17 mouse cellular contexts compared by ENCODE assay signal in genomic region chr3:117724521-117724920, GRCm38 (mm10).
A peak's percentile ranks its signal among the peaks of the same experiment; 100 is the strongest.
DNase-seq lines count a peak whose midpoint lies in the region; ATAC-seq and TF ChIP-seq lines count a peak whose summit lies in the region.
"Had no signal": no experiment of that assay in that cellular context is flagged by ENCODE, and none has a peak within 500 bp of the region (broad histone marks: within the 10 kb centered on the region; RNA-seq: fewer than 3 reads in every experiment).

No protein-coding gene starts in this region.

- POLR2A ChIA-PET in Patski (lab: Charles Lee) = no interaction called here

- CTCF ChIA-PET in Patski (lab: Charles Lee) = no interaction called here

- in situ Hi-C loops in Patski (cut with MboI; ENCODE audit: low pct_unique_long_range_greater_than_20kb) = no loop called here

- no peak for TF ChIP-seq CTCF in Patski (IDR thresholded peaks at IDR 0.05)

- ATAC-seq in Patski = no peak
- ATAC-seq: forebrain, embryonic 13.5 days; forebrain, embryonic 15.5 days; forebrain, postnatal 0 days had no signal

- no peaks in the 10 kb centered on the region for H3K27me3 ChIP-seq in Patski
- H3K27me3 ChIP-seq: embryonic facial prominence, embryonic 13.5 days; forebrain, embryonic 13.5 days; forebrain, embryonic 15.5 days had no signal

- peak; percentile 45 for DNase-seq in Muller cell, postnatal 12 days (ENCODE audit: inconsistent ontology term)
- DNase-seq in Patski (ENCODE audit: low read depth, low spot score) = peak; percentile 12
- peak; percentile 85 for DNase-seq in retina, postnatal 1 day
- DNase-seq in cerebellum, adult 11-12 months = no peak
- no peak for DNase-seq in thymus, postnatal 0 days (ENCODE audit: low spot score)
- DNase-seq: adrenal gland, adult 2 months; adrenal gland, postnatal 10 days; adrenal gland, postnatal 25 days; cerebellum, adult 11 months; cerebellum, adult 2 months; cerebellum, adult 9-10 months; cerebellum, postnatal 10 days; cerebellum, postnatal 25 days; forebrain, postnatal 0 days had no signal

Comparison
In these comparisons a context has a peak if more than half of its experiments do, and no peak if none do; other contexts are left out.
1. DNase-seq: peak in Muller cell, postnatal 12 days (single experiment), Patski (single experiment) and retina, postnatal 1 day (single experiment); none in cerebellum, adult 11-12 months (single experiment) and thymus, postnatal 0 days (single experiment).